13 mouse cellular contexts compared by ENCODE assay signal in genomic region chr4:137133789-137134188, GRCm38 (mm10).
DNase-seq lines count a peak whose midpoint lies in the region; ATAC-seq and TF ChIP-seq lines count a peak whose summit lies in the region.
"Had no signal": no experiment of that assay in that cellular context is flagged by ENCODE, and none has a peak within 500 bp of the region (broad histone marks: within the 10 kb centered on the region; RNA-seq: fewer than 3 reads in every experiment).

No protein-coding gene starts in this region.

- no peaks in the 10 kb centered on the region for H3K9me3 ChIP-seq in liver, postnatal 0 days (ENCODE audit: low read length)
- H3K9me3 ChIP-seq in stomach, embryonic 15.5 days = no peaks in the 10 kb centered on the region
- H3K9me3 ChIP-seq: limb, embryonic 13.5 days had no signal

- TF ChIP-seq EP300 in liver, postnatal 0 days (IDR thresholded peaks at IDR 0.05; ENCODE audit: low read depth) = no peak

- no peak overlapping the region for H3K4me3 ChIP-seq in liver, adult 2 months (ENCODE audit: insufficient read depth, low read depth, low read length)
- H3K4me3 ChIP-seq in liver, postnatal 0 days (ENCODE audit: low read depth, low read length) = no peak overlapping the region
- no peak overlapping the region for H3K4me3 ChIP-seq in stomach, embryonic 15.5 days (replicated peaks)
- H3K4me3 ChIP-seq: limb, embryonic 13.5 days; myocyte had no signal

- H3K79me2 ChIP-seq in liver, adult 2 months (ENCODE audit: control insufficient read depth, insufficient read depth, low read length) = no peaks in the 10 kb centered on the region

- peak; percentile 58 for DNase-seq in adrenal gland, adult 2 months
- DNase-seq in adrenal gland, postnatal 36 days = no peak
- peak; percentile 3 for DNase-seq in liver, adult 2 months (ENCODE audit: extremely low read depth, low read depth, low spot score)
- DNase-seq in liver, postnatal 0 days = no peak
- DNase-seq in kidney, postnatal 14 days = peak; percentile 60
- no peak for DNase-seq in ovary, adult 18-20 months (ENCODE audit: low spot score)
- DNase-seq in layer of hippocampus, postnatal 36 days = no peak
- DNase-seq: gastrocnemius, postnatal 25 days had no signal

- no peaks in the 10 kb centered on the region for H3K36me3 ChIP-seq in liver, adult 2 months (ENCODE audit: control insufficient read depth, insufficient read depth, low read length)
- H3K36me3 ChIP-seq in liver, postnatal 0 days (replicated peaks; ENCODE audit: insufficient read depth, low read length) = no peaks in the 10 kb centered on the region
- H3K36me3 ChIP-seq in stomach, embryonic 15.5 days = no peaks in the 10 kb centered on the region
- H3K36me3 ChIP-seq: limb, embryonic 13.5 days had no signal

- no peak overlapping the region for H3K4me2 ChIP-seq in liver, postnatal 0 days (ENCODE audit: low read depth, low read length)
- H3K4me2 ChIP-seq in stomach, embryonic 15.5 days = 0 out of 2 replicates have a peak overlapping the region, but pooled peaks have one; percentile 8
- H3K4me2 ChIP-seq: limb, embryonic 13.5 days had no signal

- H3K27ac ChIP-seq in liver, adult 2 months (replicated peaks; ENCODE audit: insufficient read depth, low read depth, low read length) = no peak overlapping the region
- no peak overlapping the region for H3K27ac ChIP-seq in liver, postnatal 0 days (ENCODE audit: low read depth)
- H3K27ac ChIP-seq in stomach, embryonic 15.5 days = peak overlapping the region; percentile 31; the same call in 1 of the 2 replicates
- H3K27ac ChIP-seq: limb, embryonic 13.5 days had no signal

- no peak for TF ChIP-seq POLR2A in liver, adult 2 months (IDR thresholded peaks at IDR 0.05; ENCODE audit: extremely low read depth, insufficient read depth, low read length)

- no peak for TF ChIP-seq CTCF in liver, adult 2 months (IDR thresholded peaks at IDR 0.05; ENCODE audit: low read depth, low read length)
- no peak for TF ChIP-seq CTCF in liver, postnatal 0 days (IDR thresholded peaks at IDR 0.05; ENCODE audit: low read depth)

- H3K9ac ChIP-seq in liver, adult 2 months (ENCODE audit: low read depth, low read length) = no peak overlapping the region
- H3K9ac ChIP-seq in liver, postnatal 0 days (replicated peaks) = no peak overlapping the region
- no peak overlapping the region for H3K9ac ChIP-seq in stomach, embryonic 15.5 days
- H3K9ac ChIP-seq: limb, embryonic 13.5 days had no signal

- no peaks in the 10 kb centered on the region for H3K4me1 ChIP-seq in liver, adult 2 months (ENCODE audit: control insufficient read depth, insufficient read depth, low read length)
- H3K4me1 ChIP-seq in liver, postnatal 0 days (ENCODE audit: insufficient read depth) = no peaks in the 10 kb centered on the region
- H3K4me1 ChIP-seq in stomach, embryonic 15.5 days = peaks cover 34% of the 10 kb centered on the region

- no peak for ATAC-seq in liver, postnatal 0 days
- peak; percentile 73; the same call in 1 of the 2 replicates for ATAC-seq in stomach, embryonic 15.5 days (ENCODE audit: insufficient read depth, low FRiP score, low read depth)
- ATAC-seq: inflammation-experienced regulatory T-cells, adult 6 months; Patski had no signal

- peaks cover 3% of the 10 kb centered on the region; the same call in 1 of the 2 replicates for H3K27me3 ChIP-seq in liver, adult 2 months (ENCODE audit: control insufficient read depth, insufficient read depth, low read length)
- 0 out of 2 replicates have a peak, but pooled peaks cover 3% of the 10 kb centered on the region for H3K27me3 ChIP-seq in liver, postnatal 0 days (ENCODE audit: insufficient read depth, low read length)
- no peaks in the 10 kb centered on the region for H3K27me3 ChIP-seq in stomach, embryonic 15.5 days (replicated peaks)
- H3K27me3 ChIP-seq: Patski had no signal

- 45% methylated on average over 13 of the region's 13 CpGs for WGBS in liver, adult 2 months
- 57% methylated on average over 13 of the region's 13 CpGs for WGBS in liver, postnatal 0 days (ENCODE audit: insufficient replicate concordance)
- WGBS in stomach, embryonic 15.5 days = 26% methylated on average over 13 of the region's 13 CpGs

Comparison
In these comparisons a context has a peak if more than half of its experiments do, and no peak if none do; other contexts are left out.
1. DNase-seq: peak in adrenal gland, adult 2 months (single experiment), liver, adult 2 months (single experiment) and kidney, postnatal 14 days (single experiment); none in adrenal gland, postnatal 36 days (0 of 2), liver, postnatal 0 days (single experiment), ovary, adult 18-20 months (single experiment) and layer of hippocampus, postnatal 36 days (0 of 2).